Mouse (Mus musculus) adrenal gland, postnatal 4 days (tissue): ENCODE measurements around the gene Plekhd1. TPM values are rescaled to one million over a fixed set of nuclear protein-coding genes. Genes with fewer than 3 reads are reported as not detected.

Source experiments
- DNase-seq, 2 experiments: peaks; one replicate each; pipeline ENCODE4 v3.0.0; 2021 to 2022; ENCODE audit warnings: low spot score in 2 of 2, mixed read lengths in 2 of 2
- total RNA-seq, 2 experiments: library from RNA; stranded (reverse); gene quantifications; 2 replicates each; pipeline ENCODE4 v1.2.3; 2021

Gene Plekhd1
- total RNA-seq, 2 experiments from 2014 or later: 0.25 to 2.1 TPM

DNA sequence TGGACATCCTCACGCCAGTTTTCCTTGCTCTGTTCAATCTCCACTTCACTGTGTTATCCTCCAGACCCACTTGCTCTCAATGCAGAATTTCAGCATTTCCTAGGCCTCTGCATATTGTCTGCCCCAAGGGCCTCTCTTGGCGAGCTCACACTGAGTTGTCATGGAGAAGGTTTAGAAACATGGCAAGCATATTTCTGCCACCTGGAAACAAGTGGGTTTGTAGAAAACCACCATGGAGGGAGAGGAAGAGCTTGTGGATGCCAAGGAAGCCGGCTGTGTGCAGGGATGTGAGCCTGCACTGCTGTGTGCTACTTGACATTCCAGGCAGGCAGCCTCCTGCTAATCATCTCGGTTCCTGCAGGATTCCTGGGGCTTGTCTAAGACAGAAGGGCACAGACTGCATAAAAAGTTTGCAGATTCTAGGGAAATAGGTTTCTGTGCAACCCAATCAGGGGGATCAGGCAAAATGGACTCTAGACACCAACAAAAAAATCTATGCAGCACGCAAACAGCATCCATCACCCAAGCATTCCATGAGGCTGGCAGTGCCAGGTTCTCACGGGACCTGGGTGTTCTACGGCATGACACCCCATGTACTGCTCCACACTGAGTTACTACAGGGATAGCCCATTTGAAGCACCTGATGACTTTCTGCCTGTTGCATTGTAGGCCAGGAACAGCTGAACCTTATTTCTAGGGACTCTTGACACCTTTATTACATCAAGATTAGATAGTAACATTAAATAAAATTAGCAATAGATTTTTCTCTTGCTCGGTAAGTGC, 53.8 kb downstream of the Plekhd1 start:
- no peak for DNase-seq

DNA sequence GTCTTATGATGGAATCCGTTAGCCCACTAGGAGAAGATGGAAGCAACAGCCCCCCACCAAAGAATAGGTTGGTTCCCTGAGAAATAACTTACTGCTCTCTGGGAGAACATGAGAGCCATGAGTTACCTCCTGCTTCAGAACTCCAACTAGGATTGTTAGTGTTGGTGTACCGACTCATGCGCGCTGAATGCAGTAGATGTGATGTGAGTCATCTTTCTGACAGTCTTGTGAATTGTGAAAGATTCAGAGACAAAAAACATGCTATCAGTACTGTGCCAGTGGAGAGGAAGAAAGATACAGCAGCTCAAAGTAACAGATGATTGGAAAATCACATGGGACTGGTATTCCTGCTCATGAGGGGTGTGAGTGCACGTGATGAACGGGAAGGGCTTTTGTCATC, 59.2 kb downstream of the Plekhd1 start:
- no peak for DNase-seq

DNA sequence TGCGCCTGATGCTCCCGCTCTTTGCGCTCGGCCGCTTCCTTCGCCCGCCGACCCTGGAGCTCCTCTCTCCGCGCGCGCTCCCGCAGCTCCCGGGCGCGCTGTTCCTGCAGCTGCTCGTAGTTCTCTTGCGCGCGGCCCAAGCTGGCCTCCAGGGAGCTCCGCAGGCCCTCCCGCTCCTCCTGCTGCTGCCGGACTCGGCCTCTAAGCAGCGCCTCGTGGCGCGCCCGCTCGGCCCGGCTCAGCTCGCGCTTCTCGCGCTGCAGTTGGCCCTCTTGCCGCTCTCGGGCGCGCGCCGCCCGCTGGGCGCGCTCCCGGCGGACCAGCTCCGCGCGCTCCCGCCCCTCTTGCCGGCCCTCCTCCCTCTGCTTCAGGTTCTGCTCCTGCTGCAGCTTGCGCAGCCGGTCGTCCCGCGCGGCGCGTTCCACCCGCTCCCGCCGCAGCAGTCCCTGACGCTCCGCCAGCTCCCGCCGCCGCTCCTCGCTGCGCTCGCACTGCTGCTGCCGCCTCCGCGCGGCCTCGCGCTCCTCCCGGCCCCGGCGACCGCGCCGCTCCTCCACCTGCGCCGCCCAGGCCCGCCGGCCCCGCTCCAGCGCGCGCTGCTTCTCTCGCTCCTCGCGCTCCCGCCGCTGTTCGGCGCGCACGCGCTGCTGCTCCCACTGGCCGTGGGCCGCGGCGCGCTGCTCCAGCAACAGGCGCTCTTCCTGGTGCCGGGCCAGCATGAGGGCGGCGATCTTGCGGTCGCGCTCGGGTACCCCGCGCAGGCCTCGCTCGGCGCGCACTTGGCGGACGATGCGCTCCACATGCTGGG, 65.6 kb downstream of the Plekhd1 start:
- peak; percentile 18 to 21 for DNase-seq

DNA sequence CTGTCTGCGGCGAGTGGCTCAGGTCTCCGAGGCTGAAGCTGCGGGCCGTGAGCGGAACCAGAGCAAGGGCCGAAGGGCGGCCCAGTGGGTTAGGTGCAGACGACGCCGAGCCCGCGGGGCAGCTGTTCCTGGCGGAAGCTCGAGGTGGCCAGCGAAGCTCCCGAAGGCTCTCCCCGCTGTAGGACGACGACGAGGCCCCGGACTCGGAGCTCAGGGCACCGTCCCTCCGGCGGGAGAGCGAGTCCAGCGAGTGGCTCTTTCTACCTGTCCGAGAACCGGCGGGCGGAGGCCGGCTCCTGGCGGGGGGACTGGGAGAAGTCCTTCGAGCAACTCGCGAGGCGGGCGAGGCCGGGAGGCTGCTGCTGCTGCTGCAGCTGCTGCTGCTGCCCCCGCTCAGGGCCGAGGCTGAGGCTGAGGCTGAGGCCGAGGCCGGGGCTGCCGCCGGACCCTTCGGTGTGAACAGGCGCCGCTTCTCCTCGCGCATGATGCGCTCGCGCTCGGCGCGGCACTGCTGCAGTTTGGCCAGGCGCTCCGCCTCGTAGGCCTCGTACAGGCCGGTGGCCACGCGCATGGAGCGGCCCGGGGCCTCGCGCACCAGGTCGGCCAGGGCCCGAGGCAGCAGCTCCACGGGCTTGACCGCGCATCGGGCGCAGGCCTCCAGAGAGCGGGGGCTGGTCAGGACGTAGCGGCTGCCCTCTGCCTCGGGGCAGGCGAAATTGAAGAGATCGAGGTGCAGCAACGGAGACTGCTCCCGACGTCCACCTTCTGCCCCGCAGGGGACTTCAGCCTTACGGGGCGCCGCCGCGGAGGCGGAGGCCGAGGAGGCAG, 66.4 kb downstream of the Plekhd1 start:
- peak in 1 of 2 experiments; percentile 6 for DNase-seq

DNA sequence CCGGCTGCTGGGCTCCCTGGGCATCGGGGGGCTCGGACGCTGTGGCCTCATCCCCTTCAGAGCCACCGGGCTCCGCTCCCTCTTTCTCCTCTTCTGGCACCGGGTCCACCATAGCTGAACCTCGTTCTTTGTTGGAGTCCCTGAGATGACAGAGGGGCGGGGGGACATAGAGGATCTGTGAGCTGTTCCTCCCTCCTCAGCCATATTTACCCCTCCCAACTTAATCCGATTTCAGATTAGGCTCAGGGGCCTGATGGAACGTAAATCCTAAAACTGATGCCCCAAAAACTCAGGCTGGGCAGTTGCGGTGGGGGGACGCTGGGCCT, 67.0 kb downstream of the Plekhd1 start:
- no peak for DNase-seq

DNA sequence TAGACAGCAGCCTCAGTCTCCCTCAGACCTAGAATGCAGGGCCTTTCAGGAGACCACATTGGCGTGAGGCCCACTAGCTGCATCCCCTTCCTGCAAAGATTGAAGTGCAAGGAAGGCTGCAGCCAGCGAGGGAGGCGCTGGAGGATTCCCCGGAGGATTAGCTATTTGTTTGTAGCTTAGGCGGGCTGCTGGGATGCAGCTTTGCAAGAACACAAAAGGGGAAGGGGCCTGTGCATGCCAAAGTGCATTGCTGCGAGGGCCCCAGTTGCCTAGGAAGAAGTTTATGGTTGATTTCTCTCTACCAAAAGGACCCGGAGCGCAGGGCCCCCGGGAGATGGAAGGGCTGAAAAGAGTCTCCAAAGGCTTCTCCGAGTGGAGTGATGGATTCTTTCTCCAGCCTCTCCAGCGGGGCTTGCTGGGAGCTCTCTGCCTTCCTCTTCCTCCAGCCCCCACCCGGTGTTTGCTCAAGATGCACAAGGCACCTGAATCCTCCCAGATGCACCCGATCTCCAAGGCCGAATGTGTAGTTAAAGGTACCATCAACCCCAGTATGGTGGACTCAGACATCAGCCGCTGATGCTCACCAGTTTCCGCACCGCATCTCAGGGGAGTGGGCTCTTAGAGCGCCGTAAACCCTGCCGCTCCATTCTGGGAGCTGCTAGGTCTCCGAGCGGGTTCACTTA, 67.5 kb downstream of the Plekhd1 start:
- DNase-seq: no peak

DNA sequence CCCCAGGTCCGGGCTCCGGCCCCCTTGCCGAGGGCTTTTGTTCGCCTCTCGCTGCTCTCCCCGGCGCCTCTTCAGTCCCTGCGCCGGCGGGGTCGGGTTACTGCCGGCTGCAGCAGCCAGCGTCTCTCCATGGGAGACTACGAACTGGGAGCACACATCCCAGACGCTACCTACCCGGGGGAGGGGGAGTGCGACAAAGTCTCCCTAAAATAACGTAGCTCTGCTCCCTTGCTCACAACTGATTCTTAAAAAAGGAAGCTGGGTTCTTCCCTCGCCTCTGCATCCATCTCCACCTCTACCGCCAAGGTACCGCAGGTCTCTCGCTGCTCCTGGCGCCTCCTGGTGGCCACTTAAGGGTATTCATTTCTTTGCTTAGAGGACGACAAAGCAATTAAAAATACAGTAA, 68.0 kb downstream of the Plekhd1 start, which contains the start of gene Ccdc177:
Gene Ccdc177 (minus strand): TSS at position 292 of the 406 bp plus-strand sequence.
- peak; percentile 45 to 53 for DNase-seq

DNA sequence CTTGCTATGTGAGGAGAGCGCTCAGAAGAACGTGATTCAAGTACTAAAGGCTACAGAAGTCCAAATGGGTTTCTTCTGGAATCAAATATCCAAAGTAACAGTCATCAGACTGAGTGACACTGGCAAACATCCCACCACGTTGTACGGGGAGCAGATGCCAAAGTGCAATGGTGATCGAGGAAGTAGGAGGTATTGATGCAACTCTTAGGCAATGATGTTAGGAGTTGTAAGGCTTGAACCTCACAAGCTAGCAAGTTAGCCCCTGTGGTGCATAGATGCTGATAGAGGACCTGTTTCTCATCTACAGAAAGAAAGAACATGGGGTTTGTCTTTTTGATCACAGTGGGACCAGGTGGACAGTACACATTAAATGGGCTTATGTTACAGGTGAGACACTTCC, 70.6 kb downstream of the Plekhd1 start:
- no peak for DNase-seq

DNA sequence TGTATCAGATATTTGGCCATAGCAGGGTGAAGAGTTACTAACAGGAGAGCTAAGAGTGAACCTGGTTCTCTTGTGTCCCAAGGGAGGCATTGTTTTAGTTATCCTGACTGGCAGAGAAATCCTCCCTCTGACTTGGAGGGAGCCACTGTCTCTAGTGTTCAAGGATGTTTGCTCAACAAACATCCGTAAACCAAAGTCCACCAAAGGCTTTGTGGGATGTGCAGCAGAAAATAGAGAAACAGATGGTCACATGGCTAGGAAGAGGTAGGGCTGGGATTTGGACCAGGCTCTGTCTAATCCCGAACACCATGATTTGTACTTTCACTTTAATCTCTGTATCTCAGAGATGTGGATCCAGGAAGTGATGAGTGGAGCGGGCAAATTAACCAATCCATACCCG, 71.7 kb downstream of the Plekhd1 start:
- no peak for DNase-seq

DNA sequence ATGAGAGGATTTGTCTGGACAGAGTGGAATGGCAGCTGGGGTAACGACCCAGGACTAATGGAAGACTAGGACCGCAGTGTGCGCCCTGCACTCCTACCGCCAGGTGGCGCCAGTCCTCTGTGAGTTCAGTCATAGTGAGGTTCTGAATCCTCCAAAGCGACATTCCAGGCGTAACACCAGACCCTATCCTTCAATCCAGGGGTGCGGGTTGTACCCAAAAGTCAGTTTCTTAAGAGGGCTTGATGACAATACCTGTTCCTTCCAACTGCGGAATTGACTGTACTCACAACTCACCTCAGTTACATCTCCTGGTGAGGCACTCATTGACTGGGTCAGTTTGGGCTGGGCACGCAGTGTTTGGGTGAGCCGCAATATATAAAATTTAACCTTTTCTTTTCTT, 77.3 kb downstream of the Plekhd1 start:
- peak; percentile 32 to 60 for DNase-seq

Other genes with a start within 250 kb of the Plekhd1 start
- 10 to 100 TPM; 19.9 to 22.3 TPM for gene Exd2, start 229.5 kb upstream of the Plekhd1 start, total RNA-seq
- gene Galnt16, start 174.3 kb upstream of the Plekhd1 start, total RNA-seq: 10 to 100 TPM; 22.4 to 23.1 TPM
- 10 to 100 TPM; 43.2 to 47.9 TPM for gene Slc39a9, start 48.7 kb upstream of the Plekhd1 start, total RNA-seq
- gene Erh, start 48.2 kb upstream of the Plekhd1 start, total RNA-seq: 10 to 100 TPM; 89.2 to 96.4 TPM
- under 1 TPM; 0.20 to 0.28 TPM for gene Ccdc177, start 68.1 kb downstream of the Plekhd1 start, total RNA-seq
- gene Susd6, start 97.9 kb downstream of the Plekhd1 start, total RNA-seq: 10 to 100 TPM; 48.4 to 51.0 TPM